Mouse (Mus musculus): ENCODE data around the gene Gm42906. TPM values are rescaled to one million over a fixed set of nuclear protein-coding genes. Genes with fewer than 3 reads are reported as not detected.

Gene Gm42906
- polyA plus RNA-seq, 1 experiment = not detected

DNA sequence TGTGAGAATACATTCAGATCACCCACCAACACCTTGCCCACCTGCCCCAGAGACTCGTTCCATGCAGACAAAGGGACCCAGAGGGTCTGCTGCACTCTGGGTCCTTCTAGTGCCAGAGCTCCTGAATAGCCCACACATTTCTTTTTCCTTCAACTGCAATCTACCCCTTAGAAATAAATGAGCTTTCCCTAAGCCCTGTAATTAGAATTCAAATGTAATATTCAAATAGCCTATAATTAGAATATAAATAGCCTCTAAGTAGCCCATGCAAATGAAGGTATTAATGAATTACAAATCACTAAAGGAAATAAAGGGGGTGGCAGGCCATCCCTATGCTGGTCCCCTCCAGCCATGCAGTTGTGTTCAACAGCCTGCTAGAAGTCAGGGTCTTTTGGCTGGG lies 18.7 kb downstream of the Gm42906 start:
- peaks cover 3% of the 10 kb centered on the region for H3K4me1 ChIP-seq (ENCODE audit: control insufficient read depth, insufficient read depth, low read length)
- no peaks in the 10 kb centered on the region for H3K27me3 ChIP-seq (ENCODE audit: control insufficient read depth, insufficient read depth, low read length, poor library complexity, severe bottlenecking)
- TF ChIP-seq CTCF (IDR thresholded peaks at IDR 0.05; ENCODE audit: low read depth, low read length) (no peak), POLR2A (IDR thresholded peaks at IDR 0.05; ENCODE audit: insufficient read depth, low read length) (no peak), EP300 (IDR thresholded peaks at IDR 0.05; ENCODE audit: insufficient read depth, low read depth, low read length) (no peak)
- no peak overlapping the region; the same call in 1 of the 2 replicates for H3K27ac ChIP-seq (ENCODE audit: insufficient read depth, low read length)
- no peaks in the 10 kb centered on the region for H3K36me3 ChIP-seq (ENCODE audit: control insufficient read depth, insufficient read depth, low read length, poor library complexity, severe bottlenecking)
- H3K9ac ChIP-seq (ENCODE audit: low read depth, poor library complexity, severe bottlenecking) = no peak overlapping the region
- no peak overlapping the region for H3K4me3 ChIP-seq (ENCODE audit: low read depth, low read length)
- no peaks in the 10 kb centered on the region for H3K9me3 ChIP-seq (replicated peaks; ENCODE audit: control insufficient read depth, insufficient read depth, low read length, poor library complexity, severe bottlenecking)

DNA sequence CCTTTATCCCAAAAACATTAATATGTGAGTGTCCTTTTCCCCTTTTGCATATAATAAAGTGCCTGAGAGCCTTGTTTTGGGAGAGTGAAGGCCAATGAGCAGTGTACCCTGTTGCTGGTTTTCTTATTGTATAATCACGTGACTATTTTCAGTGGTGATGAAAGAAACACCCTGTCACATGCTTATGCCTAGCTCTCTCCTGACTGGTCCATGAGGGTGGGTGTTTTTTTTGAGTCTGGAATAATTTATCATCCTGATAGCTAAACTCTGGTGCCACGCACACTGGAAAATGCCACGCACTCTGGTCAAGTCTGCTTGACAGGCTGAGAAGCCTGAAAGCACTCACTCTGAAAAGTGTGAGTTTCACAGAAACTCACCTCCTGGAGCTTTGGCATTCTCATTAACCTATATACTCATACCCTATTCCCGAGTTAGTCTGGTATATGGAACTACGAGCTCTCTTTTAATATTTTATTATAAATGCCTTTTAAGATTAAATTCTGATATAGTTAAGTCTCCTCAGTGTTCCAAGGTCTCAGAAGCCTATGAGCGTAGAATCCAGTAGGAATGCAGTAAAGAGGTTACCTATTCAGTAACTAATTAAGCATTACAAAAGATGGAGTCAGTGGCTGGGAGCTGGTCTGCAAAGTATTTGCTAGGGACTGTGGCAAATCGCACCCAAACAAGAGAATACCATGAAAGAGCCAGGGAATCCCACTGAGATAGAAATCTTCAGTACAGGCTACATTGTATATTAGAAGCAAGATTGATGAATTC lies 19.7 kb downstream of the Gm42906 start:
- H3K4me1 ChIP-seq (ENCODE audit: control insufficient read depth, insufficient read depth, low read length) = peaks cover 3% of the 10 kb centered on the region
- TF ChIP-seq CTCF (IDR thresholded peaks at IDR 0.05; ENCODE audit: low read depth, low read length) (no peak), POLR2A (IDR thresholded peaks at IDR 0.05; ENCODE audit: insufficient read depth, low read length) (no peak), EP300 (IDR thresholded peaks at IDR 0.05; ENCODE audit: insufficient read depth, low read depth, low read length) (no peak)

DNA sequence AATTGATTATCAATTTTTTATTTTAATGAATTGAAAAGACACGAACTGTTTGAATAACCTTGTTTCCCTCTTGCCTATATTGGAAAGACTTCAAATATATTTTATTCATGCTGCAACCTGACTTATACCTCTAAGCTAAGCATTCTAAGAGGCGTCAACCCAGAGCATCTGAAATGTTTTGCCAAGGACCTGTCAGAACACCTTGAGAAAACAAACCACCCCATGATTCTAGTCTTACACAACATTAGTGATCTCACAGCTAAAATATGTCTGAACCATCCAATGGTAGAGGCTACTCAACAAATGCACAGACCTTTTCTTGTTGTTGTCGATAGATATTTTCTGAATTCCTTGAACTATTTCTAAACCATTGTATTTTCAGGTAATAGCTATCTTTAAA lies 20.5 kb downstream of the Gm42906 start:
- Histone ChIP-seq H3K4me3 (ENCODE audit: low read depth, low read length) (no peak overlapping the region), H3K27me3 (ENCODE audit: control insufficient read depth, insufficient read depth, low read length, poor library complexity, severe bottlenecking) (no peaks in the 10 kb centered on the region), H3K9ac (ENCODE audit: low read depth, poor library complexity, severe bottlenecking) (no peak overlapping the region), H3K9me3 (replicated peaks; ENCODE audit: control insufficient read depth, insufficient read depth, low read length, poor library complexity, severe bottlenecking) (no peaks in the 10 kb centered on the region), H3K4me1 (ENCODE audit: control insufficient read depth, insufficient read depth, low read length) (peaks cover 3% of the 10 kb centered on the region), H3K36me3 (ENCODE audit: control insufficient read depth, insufficient read depth, low read length, poor library complexity, severe bottlenecking) (no peaks in the 10 kb centered on the region), H3K27ac (ENCODE audit: insufficient read depth, low read length) (no peak overlapping the region)
- TF ChIP-seq POLR2A (IDR thresholded peaks at IDR 0.05; ENCODE audit: insufficient read depth, low read length) = no peak
- TF ChIP-seq CTCF (IDR thresholded peaks at IDR 0.05; ENCODE audit: low read depth, low read length) = no peak
- no peak for TF ChIP-seq EP300 (IDR thresholded peaks at IDR 0.05; ENCODE audit: insufficient read depth, low read depth, low read length)

More for the DNA sequence above, 19.7 kb downstream of the Gm42906 start:
- H3K27ac ChIP-seq (ENCODE audit: insufficient read depth, low read length) = no peak overlapping the region; the same call in 1 of the 2 replicates
- no peaks in the 10 kb centered on the region for H3K9me3 ChIP-seq (replicated peaks; ENCODE audit: control insufficient read depth, insufficient read depth, low read length, poor library complexity, severe bottlenecking)
- no peak overlapping the region for H3K4me3 ChIP-seq (ENCODE audit: low read depth, low read length)
- H3K36me3 ChIP-seq (ENCODE audit: control insufficient read depth, insufficient read depth, low read length, poor library complexity, severe bottlenecking) = no peaks in the 10 kb centered on the region
- no peak overlapping the region for H3K9ac ChIP-seq (ENCODE audit: low read depth, poor library complexity, severe bottlenecking)
- H3K27me3 ChIP-seq (ENCODE audit: control insufficient read depth, insufficient read depth, low read length, poor library complexity, severe bottlenecking) = no peaks in the 10 kb centered on the region

DNA sequence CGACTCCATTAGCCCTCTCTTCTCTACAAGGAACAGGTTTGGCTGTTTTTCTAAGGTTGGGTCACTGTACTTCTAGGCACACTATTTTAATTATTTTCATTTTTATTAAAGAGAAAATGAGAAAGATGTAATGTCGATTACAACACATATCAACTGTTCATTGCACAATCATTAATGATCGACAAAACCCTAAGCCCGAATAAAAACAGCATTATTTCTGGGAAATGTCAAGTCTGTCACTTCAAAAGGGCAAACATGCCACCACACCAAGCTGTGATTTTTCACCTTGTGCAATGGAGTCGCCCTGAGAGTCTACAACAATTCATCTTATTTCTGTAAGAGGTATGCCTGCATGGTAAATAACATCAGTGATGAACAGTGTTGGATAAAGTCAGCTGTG lies 21.7 kb downstream of the Gm42906 start:
- TF ChIP-seq EP300 (IDR thresholded peaks at IDR 0.05; ENCODE audit: insufficient read depth, low read depth, low read length) (no peak), POLR2A (IDR thresholded peaks at IDR 0.05; ENCODE audit: insufficient read depth, low read length) (no peak), CTCF (IDR thresholded peaks at IDR 0.05; ENCODE audit: low read depth, low read length) (no peak)
- Histone ChIP-seq H3K9ac (ENCODE audit: low read depth, poor library complexity, severe bottlenecking) (no peak overlapping the region), H3K4me1 (ENCODE audit: control insufficient read depth, insufficient read depth, low read length) (peaks cover 3% of the 10 kb centered on the region), H3K4me3 (ENCODE audit: low read depth, low read length) (no peak overlapping the region), H3K9me3 (replicated peaks; ENCODE audit: control insufficient read depth, insufficient read depth, low read length, poor library complexity, severe bottlenecking) (no peaks in the 10 kb centered on the region), H3K36me3 (ENCODE audit: control insufficient read depth, insufficient read depth, low read length, poor library complexity, severe bottlenecking) (no peaks in the 10 kb centered on the region), H3K27me3 (ENCODE audit: control insufficient read depth, insufficient read depth, low read length, poor library complexity, severe bottlenecking) (no peaks in the 10 kb centered on the region), H3K27ac (ENCODE audit: insufficient read depth, low read length) (no peak overlapping the region)

- no peak for TF ChIP-seq CTCF (IDR thresholded peaks at IDR 0.05; ENCODE audit: low read depth, low read length)
- TF ChIP-seq EP300 (IDR thresholded peaks at IDR 0.05; ENCODE audit: insufficient read depth, low read depth, low read length) = no peak
- no peak for TF ChIP-seq POLR2A (IDR thresholded peaks at IDR 0.05; ENCODE audit: insufficient read depth, low read length)
- Histone ChIP-seq H3K9ac (ENCODE audit: low read depth, poor library complexity, severe bottlenecking) (no peak overlapping the region), H3K9me3 (replicated peaks; ENCODE audit: control insufficient read depth, insufficient read depth, low read length, poor library complexity, severe bottlenecking) (no peaks in the 10 kb centered on the region), H3K27ac (ENCODE audit: insufficient read depth, low read length) (no peak overlapping the region), H3K27me3 (ENCODE audit: control insufficient read depth, insufficient read depth, low read length, poor library complexity, severe bottlenecking) (no peaks in the 10 kb centered on the region), H3K36me3 (ENCODE audit: control insufficient read depth, insufficient read depth, low read length, poor library complexity, severe bottlenecking) (no peaks in the 10 kb centered on the region), H3K4me3 (ENCODE audit: low read depth, low read length) (no peak overlapping the region), H3K4me1 (ENCODE audit: control insufficient read depth, insufficient read depth, low read length) (peaks cover 3% of the 10 kb centered on the region)
Measured at GRCm38 (mm10) chr5:151405314-151405903, 22.6 kb downstream of the Gm42906 start.

DNA sequence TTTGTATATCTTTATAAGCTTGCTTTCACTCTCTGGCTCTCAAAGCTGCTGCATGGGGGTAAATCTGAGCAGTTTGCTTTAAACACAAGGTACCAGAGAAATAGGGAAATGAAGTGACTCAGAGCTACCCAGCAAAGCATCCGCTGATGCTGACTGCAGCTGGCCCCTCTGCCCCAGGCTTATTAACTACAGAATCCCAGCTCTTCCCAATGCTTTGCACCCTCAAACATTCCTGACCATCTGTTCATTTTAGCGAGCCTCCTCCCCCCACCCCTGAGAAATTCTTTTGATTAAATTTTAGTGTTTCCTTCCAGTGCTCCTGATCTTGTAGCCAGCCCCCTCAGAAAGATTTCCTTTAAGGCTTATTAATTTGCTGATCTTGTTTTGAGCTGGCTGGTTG lies 24.4 kb downstream of the Gm42906 start:
- no peak overlapping the region for H3K4me3 ChIP-seq (ENCODE audit: low read depth, low read length)
- H3K9ac ChIP-seq (ENCODE audit: low read depth, poor library complexity, severe bottlenecking) = no peak overlapping the region
- no peak overlapping the region for H3K27ac ChIP-seq (ENCODE audit: insufficient read depth, low read length)
- H3K27me3 ChIP-seq (ENCODE audit: control insufficient read depth, insufficient read depth, low read length, poor library complexity, severe bottlenecking) = no peaks in the 10 kb centered on the region
- H3K36me3 ChIP-seq (ENCODE audit: control insufficient read depth, insufficient read depth, low read length, poor library complexity, severe bottlenecking) = no peaks in the 10 kb centered on the region
- TF ChIP-seq EP300 (IDR thresholded peaks at IDR 0.05; ENCODE audit: insufficient read depth, low read depth, low read length) (no peak), CTCF (IDR thresholded peaks at IDR 0.05; ENCODE audit: low read depth, low read length) (no peak), POLR2A (IDR thresholded peaks at IDR 0.05; ENCODE audit: insufficient read depth, low read length) (no peak)
- H3K9me3 ChIP-seq (replicated peaks; ENCODE audit: control insufficient read depth, insufficient read depth, low read length, poor library complexity, severe bottlenecking) = no peaks in the 10 kb centered on the region
- H3K4me1 ChIP-seq (ENCODE audit: control insufficient read depth, insufficient read depth, low read length) = no peaks in the 10 kb centered on the region
